Mouse (Mus musculus): ENCODE measurements around the gene Actn3. TPM values are rescaled to one million over a fixed set of nuclear protein-coding genes. Genes with fewer than 3 reads are reported as not detected.

The Actn3 gene
- total RNA-seq, 2 experiments from 2014 or later: not detected

DNA sequence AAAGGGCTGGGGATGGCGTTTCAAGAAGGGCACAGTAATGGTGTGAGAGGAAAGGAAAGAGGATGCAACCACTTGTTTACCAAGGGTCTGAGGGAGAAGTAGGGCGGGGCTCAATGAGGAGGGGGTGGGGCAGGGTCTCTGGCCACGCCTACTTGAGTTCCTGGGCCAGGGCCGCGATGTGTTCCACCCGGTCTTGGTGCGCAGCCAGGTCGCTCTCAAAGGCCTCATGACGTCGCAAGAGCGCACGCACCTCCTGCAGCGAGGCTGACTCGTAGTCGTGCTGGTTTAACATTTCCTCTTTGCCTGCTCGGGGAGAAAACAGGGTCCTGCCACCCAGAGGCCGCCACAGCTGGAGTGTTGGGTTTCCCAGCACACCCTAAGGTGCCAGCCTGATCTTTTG is 12.6 kb downstream of the Actn3 start:
- no peak for ATAC-seq (replicated peaks; ENCODE audit: low FRiP score, poor library complexity, severe bottlenecking)

DNA sequence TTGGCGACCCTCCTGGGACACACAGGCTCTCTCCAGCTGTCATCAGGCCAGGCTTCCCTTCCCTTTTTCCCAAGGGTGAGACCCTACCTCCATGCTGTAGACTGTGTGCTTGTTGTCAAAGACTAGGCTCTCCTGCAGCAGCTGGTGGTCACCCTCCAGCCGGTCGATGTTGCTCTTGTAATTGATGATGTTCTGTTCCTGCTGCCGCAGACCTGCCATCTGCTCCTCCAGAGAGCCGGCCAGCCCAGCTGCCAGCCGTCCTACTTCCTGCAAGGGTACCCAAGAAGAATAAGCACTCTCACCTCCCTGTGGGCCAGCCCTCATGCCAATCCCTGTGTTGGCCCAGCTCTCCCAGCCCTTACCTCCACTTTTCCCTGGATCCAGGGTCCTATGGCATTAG is 14.7 kb downstream of the Actn3 start:
- ATAC-seq (replicated peaks; ENCODE audit: low FRiP score, poor library complexity, severe bottlenecking): no peak

DNA sequence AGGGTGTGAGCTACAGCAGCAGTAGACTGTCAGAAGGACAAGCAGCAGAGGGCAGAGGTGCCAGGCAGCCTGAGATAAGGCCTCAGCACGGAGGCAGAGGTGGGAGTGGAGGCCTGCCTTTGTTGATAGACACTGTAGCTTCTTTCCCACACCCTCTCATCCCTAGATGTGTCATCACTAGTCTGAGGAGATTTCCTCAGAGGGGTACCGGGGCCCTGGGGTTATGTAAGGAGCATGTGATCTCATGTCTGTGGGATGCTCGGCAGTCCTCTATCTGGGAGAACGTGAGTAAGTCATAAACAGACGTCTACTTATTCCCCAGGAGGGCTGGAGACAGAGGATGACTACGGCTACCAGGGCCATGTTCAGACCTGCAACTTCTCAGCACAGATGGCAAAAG is 18.6 kb downstream of the Actn3 start:
- ATAC-seq (replicated peaks; ENCODE audit: low FRiP score, poor library complexity, severe bottlenecking): peak; percentile 93

GRCm38 (mm10) chr19:4855951-4856350 is 21.8 kb downstream of the Actn3 start:
- no peak for ATAC-seq (replicated peaks; ENCODE audit: low FRiP score, poor library complexity, severe bottlenecking)

DNA sequence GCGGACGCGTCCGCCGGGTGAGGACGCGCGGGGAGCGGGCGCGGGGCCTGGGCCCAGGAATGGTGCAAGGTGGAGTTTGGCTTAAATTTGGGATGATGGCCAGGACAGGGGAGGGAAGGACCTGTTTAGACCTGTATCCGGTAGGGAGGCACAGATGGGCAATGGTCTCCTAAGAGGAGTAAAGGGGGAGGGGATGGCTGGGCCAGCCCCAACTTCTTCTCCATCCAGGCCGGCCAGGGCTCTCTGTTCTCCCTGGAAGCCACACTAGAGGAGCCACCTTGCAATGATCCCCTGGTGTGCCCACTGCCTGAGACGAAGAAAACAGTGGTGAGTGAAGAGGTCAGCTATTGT is 22.3 kb downstream of the Actn3 start:
- ATAC-seq (replicated peaks; ENCODE audit: low FRiP score, poor library complexity, severe bottlenecking): no peak

DNA sequence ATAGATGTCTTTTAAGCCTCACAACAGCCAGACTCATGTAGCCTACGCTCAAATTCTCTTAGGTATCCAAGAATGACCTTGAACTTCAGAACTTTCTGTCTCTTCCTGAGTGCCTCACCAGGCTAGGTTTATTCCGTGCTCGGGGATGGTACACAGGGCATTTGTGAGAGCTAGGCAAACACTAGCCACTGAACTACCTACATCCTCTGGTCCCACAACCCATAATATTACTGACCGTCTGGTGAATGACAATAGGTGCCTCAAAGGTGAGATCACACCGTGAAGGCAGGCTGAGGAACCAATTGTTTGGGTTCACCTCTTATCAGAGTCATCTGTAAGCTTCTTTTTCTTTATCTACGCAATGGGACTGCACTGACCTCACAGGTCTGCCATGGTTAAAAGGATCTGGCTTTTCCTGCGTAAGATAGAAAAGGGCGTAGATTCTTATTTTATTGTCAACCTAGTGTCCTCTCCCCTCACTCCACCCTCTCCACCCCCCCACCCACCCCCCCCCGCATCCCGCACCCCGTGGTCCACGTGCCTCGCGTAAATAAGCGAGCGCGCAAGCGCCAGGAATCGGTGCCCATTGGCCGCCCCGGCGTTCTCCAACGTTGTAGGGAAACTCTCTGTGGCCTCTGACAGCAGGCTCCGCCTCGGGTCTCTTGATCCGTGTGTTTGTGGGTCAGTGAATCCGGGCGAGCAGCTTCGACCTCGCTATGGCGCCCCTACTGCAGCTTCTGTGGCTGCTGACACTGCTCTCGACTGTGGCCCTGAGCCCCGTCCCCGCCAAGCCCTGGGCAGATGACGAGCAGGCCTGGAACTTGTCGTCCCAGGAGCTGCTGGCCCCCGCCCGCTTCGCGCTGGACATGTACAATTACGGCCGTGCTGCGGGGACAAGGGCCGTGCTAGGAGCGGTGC is 22.9 kb downstream of the Actn3 start, which contains the start of gene Ctsf:
Gene Ctsf, plus strand, starts transcription at position 579 of the 918 bp plus-strand sequence.
- peak; percentile 45 for ATAC-seq (replicated peaks; ENCODE audit: low FRiP score, poor library complexity, severe bottlenecking)

DNA sequence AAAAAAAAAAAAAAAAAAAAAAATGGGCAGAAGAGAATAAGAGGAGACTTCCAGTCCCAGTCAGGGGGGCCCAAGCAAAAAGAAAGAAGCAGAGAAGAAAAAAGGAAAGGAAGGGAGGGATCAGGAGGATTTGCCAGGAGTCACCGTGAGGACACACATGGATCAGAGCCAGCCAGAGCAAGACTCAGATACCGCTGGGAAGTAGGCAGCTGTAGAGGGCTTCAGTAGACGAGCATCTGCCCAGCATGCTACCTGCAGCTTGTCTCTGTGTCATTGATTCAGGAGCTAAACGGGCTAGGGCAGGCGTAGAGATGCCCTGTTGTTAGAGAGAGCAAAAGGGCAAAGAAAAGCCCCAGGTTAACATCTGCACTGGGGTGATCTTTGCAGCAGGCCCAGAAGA is 27.4 kb downstream of the Actn3 start:
- no peak for ATAC-seq (replicated peaks; ENCODE audit: low FRiP score, poor library complexity, severe bottlenecking)

DNA sequence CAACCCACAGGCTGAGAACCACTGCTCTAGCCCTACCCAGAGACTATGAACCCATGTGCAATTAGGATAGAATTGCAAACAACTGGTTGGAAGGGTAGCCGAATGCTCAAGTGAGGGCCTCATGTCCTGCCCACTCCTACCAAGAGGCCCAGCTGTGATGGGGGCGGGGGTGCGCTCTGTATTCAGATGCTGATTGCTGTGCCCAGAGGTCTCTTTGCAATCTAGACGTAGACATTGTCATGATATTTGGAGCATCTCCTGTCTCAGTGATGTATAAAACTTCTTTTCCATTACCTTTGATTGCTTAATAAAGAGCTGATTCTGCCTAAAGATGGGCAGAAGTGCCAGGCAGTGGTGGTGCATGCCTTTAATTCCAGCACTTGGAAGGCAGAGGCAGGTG is 27.9 kb downstream of the Actn3 start:
- no peak for ATAC-seq (replicated peaks; ENCODE audit: low FRiP score, poor library complexity, severe bottlenecking)

- ATAC-seq (replicated peaks; ENCODE audit: low FRiP score, poor library complexity, severe bottlenecking): peak; percentile 88
Measured at GRCm38 (mm10) chr19:4847490-4847889, 30.2 kb downstream of the Actn3 start.

DNA sequence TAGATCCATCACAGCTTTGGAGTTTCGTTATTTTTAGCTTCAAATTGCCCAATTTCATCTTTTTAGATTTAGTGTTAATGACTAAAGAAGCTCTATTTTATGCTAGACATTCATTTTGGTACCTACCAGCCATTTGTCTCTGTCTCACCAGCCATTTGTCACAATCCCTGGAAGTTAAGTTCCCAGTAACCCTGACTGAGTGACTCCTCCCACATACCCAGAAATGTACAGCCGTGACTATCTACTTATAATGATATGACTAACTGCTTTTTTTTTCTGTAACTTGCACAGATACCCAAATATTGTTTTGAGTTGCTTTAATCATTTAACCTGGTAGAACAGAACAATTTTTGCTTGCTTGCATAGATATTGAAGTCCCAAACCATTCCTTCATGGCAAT is 31.9 kb downstream of the Actn3 start:
- no peak for ATAC-seq (replicated peaks; ENCODE audit: low FRiP score, poor library complexity, severe bottlenecking)

DNA sequence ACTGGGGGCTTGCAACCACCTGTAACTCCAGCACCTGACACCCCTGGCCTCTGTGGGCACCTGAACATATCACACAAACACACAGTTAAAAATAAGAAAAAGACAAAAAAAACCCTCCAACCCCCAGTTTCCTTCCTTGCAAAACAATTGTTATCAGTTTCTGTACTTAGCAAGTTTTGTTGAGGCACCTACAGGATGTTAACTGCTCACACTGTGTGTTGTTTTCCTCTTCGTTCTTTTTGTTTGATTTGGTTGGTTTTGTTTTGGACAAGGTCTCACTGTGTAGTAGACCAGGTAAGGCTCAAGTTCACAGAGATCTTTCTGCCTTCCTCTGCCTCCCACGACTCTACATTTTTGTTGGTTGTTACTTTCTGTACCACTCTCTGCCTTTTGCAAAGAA is 35.1 kb downstream of the Actn3 start:
- ATAC-seq (replicated peaks; ENCODE audit: low FRiP score, poor library complexity, severe bottlenecking): no peak

DNA sequence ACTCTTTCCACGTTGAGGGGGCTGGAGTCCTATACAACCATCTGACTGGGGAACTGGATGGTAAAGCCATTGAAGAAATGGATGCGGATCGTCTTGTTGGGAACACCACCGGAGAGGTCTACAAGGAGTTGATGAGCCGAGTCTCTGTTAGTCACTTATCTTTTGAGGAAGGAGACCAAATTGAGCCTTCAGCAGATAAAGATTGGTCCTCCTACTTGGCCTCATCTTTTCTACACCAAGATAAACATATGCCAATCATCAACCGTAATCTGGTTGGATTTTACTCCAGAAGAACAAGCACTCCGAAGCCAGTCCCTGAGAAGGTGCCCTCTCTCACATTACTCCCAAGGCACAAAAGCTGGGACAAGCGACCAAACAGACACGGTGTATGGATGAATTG is 36.9 kb downstream of the Actn3 start:
- no peak for ATAC-seq (replicated peaks; ENCODE audit: low FRiP score, poor library complexity, severe bottlenecking)

- peak; percentile 96 for ATAC-seq (replicated peaks; ENCODE audit: low FRiP score, poor library complexity, severe bottlenecking)
Measured at GRCm38 (mm10) chr19:4839149-4839548, 38.6 kb downstream of the Actn3 start, which contains the start of the genes Ccs and Ccdc87. Gene Ccs (minus strand): TSS chr19:4839332. Gene Ccdc87 (plus strand): TSS chr19:4839366.

- ATAC-seq (replicated peaks; ENCODE audit: low FRiP score, poor library complexity, severe bottlenecking): peak; percentile 49
Measured at GRCm38 (mm10) chr19:4838526-4839140, 39.1 kb downstream of the Actn3 start.

DNA sequence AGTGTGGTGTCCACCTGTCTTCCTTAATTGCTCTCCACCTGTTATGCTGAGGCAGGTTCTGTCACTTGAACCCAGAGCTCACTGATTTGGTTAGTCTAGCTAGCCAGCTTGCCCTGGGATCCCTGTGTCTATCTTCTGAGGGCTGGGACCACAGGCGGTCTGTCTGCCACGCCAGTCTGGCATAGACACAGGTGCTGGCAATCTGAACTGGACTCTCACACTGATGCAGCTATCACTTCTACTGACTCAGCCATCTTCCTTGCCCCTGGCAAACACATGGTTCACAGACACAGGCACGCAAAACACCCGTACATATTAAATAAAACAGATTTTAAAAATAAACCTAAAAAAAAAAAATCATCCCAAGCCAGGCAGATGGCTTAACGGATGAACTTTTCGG is 40.7 kb downstream of the Actn3 start:
- no peak for ATAC-seq (replicated peaks; ENCODE audit: low FRiP score, poor library complexity, severe bottlenecking)

- ATAC-seq (replicated peaks; ENCODE audit: low FRiP score, poor library complexity, severe bottlenecking): no peak
Measured at GRCm38 (mm10) chr19:4836096-4836495, 41.6 kb downstream of the Actn3 start.

GRCm38 (mm10) chr19:4833977-4834376 is 43.7 kb downstream of the Actn3 start:
- ATAC-seq (replicated peaks; ENCODE audit: low FRiP score, poor library complexity, severe bottlenecking): no peak

- ATAC-seq (replicated peaks; ENCODE audit: low FRiP score, poor library complexity, severe bottlenecking): no peak
Measured at GRCm38 (mm10) chr19:4829156-4829555, 48.6 kb downstream of the Actn3 start.

GRCm38 (mm10) chr19:4828444-4829114 is 49.1 kb downstream of the Actn3 start:
- no peak for ATAC-seq (replicated peaks; ENCODE audit: low FRiP score, poor library complexity, severe bottlenecking)

GRCm38 (mm10) chr19:4820678-4821303 is 56.9 kb downstream of the Actn3 start:
- no peak for ATAC-seq (replicated peaks; ENCODE audit: low FRiP score, poor library complexity, severe bottlenecking)
